In the genomic region with DNA sequence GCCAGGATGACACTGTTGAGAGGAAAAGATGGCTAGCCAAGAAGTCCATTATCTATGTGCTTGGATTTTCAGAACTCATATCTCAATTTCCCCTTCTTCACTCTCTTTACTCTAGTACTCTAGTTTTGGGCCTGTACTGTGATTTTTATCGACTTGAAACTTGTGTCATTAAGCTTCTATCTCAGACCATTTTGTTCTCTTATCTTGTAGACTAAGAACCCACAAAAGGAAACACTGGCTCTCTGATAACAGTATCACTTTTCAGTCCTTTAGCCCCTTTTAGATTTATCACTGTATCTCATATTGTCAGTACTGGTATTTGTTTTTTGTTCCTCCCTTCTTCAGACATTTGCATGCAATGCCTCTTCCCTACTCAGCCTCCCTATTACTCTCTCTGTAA, we compare ENCODE assay signal across 27 mouse cellular contexts. TPM values are rescaled to one million over a fixed set of nuclear protein-coding genes. Genes with fewer than 3 reads are reported as not detected.
DNase-seq lines count a peak whose midpoint lies in the region; ATAC-seq and TF ChIP-seq lines count a peak whose summit lies in the region.
"Had no signal": no experiment of that assay in that cellular context is flagged by ENCODE, and none has a peak within 500 bp of the region (broad histone marks: within the 10 kb centered on the region; RNA-seq: fewer than 3 reads in every experiment).

No protein-coding gene starts in this region.

- DNase-seq in 416B (ENCODE audit: low read depth) (peak; percentile 87), MEL (ENCODE audit: low read depth, low spot score) (peak; percentile 63)
- DNase-seq in testis, postnatal 14 days (ENCODE audit: low spot score), result no peak
- DNase-seq in left cerebral cortex, adult 18-20 months (ENCODE audit: low spot score in 2 of 2), result no peak
- no peak for DNase-seq in left cerebral cortex, postnatal 14 days (ENCODE audit: low spot score in 2 of 2)
- DNase-seq: adrenal gland, adult 8-10 months; adrenal gland, postnatal 36 days; cerebellum, adult 11-12 months; cerebellum, adult 9-10 months; cerebellum, postnatal 25 days; gastrocnemius, postnatal 10 days; heart, adult 18-20 months; heart, postnatal 10 days; heart, postnatal 4 days had no signal

- TF ChIP-seq CTCF in MEL (IDR thresholded peaks at IDR 0.05 in 2 of 3, conservative IDR thresholded peaks at IDR 0.05 in 1 of 3; ENCODE audit: control insufficient read depth in 1 of 3, insufficient read depth in 1 of 3, low read depth in 2 of 3, low read length in 3 of 3, poor library complexity in 1 of 3, severe bottlenecking in 1 of 3), result no peak

- peaks cover 0 to 59% of the 10 kb centered on the region in 2 experiments; a peak in 2 of 4 replicates for H3K36me3 ChIP-seq in MEL (ENCODE audit: control insufficient read depth in 1 of 2, insufficient read depth in 2 of 2, low read length in 2 of 2)
- H3K36me3 ChIP-seq in liver, embryonic 12.5 days, result no peaks in the 10 kb centered on the region
- no peaks in the 10 kb centered on the region for H3K36me3 ChIP-seq in liver, embryonic 16.5 days (ENCODE audit: control insufficient read depth, insufficient read depth)
- H3K36me3 ChIP-seq: embryonic facial prominence, embryonic 13.5 days; forebrain, embryonic 12.5 days; heart, embryonic 10.5 days; hindbrain, embryonic 12.5 days had no signal

- H3K4me2 ChIP-seq in liver, embryonic 12.5 days, result no peak overlapping the region
- H3K4me2 ChIP-seq in liver, embryonic 16.5 days (ENCODE audit: low read depth, low read length), result no peak overlapping the region
- H3K4me2 ChIP-seq: embryonic facial prominence, embryonic 13.5 days; forebrain, embryonic 12.5 days; hindbrain, embryonic 12.5 days had no signal

- peak; percentile 92 to 96 for TF ChIP-seq EP300 in MEL (IDR thresholded peaks at IDR 0.05; ENCODE audit: low read depth in 1 of 2, low read length in 2 of 2)

- H3K4me1 ChIP-seq in MEL (ENCODE audit: control insufficient read depth in 1 of 2, insufficient read depth in 2 of 2, low read length in 2 of 2), result peaks cover 11 to 31% of the 10 kb centered on the region in 2 experiments
- peaks cover 54% of the 10 kb centered on the region for H3K4me1 ChIP-seq in liver, embryonic 12.5 days
- peaks cover 5% of the 10 kb centered on the region for H3K4me1 ChIP-seq in liver, embryonic 16.5 days (ENCODE audit: control insufficient read depth, low read depth, low read length)
- H3K4me1 ChIP-seq: embryonic facial prominence, embryonic 13.5 days; forebrain, embryonic 12.5 days; heart, embryonic 10.5 days; hindbrain, embryonic 12.5 days had no signal

- H3K9ac ChIP-seq in MEL (ENCODE audit: control insufficient read depth, low read depth, low read length, poor library complexity, severe bottlenecking), result no peak overlapping the region
- no peak overlapping the region for H3K9ac ChIP-seq in liver, embryonic 12.5 days
- no peak overlapping the region for H3K9ac ChIP-seq in liver, embryonic 16.5 days (ENCODE audit: low read depth, low read length)
- H3K9ac ChIP-seq: embryonic facial prominence, embryonic 13.5 days; forebrain, embryonic 12.5 days; hindbrain, embryonic 12.5 days had no signal

- no peaks in the 10 kb centered on the region for H3K9me3 ChIP-seq in MEL (replicated peaks; ENCODE audit: insufficient read depth, low read length)
- H3K9me3 ChIP-seq in liver, embryonic 12.5 days (replicated peaks), result no peaks in the 10 kb centered on the region
- H3K9me3 ChIP-seq in liver, embryonic 16.5 days (replicated peaks; ENCODE audit: control insufficient read depth, low read length), result no peaks in the 10 kb centered on the region
- H3K9me3 ChIP-seq: embryonic facial prominence, embryonic 13.5 days; forebrain, embryonic 12.5 days; heart, embryonic 10.5 days; hindbrain, embryonic 12.5 days had no signal

- no peak overlapping the region for H3K4me3 ChIP-seq in MEL (ENCODE audit: control insufficient read depth in 1 of 2, insufficient read depth in 1 of 2, low read depth in 2 of 2, low read length in 2 of 2)
- H3K4me3 ChIP-seq in liver, embryonic 12.5 days, result no peak overlapping the region
- H3K4me3 ChIP-seq in liver, embryonic 16.5 days (ENCODE audit: low read depth, low read length), result no peak overlapping the region
- H3K4me3 ChIP-seq: embryonic facial prominence, embryonic 13.5 days; forebrain, embryonic 12.5 days; heart, embryonic 10.5 days; hindbrain, embryonic 12.5 days had no signal

- WGBS in liver, embryonic 12.5 days (ENCODE audit: insufficient replicate concordance), result 0% methylated on average over 1 of the region's 1 CpGs
- WGBS in liver, embryonic 16.5 days (ENCODE audit: insufficient replicate concordance), result 3% methylated on average over 1 of the region's 1 CpGs

- TF ChIP-seq RAD21 in MEL (IDR thresholded peaks at IDR 0.05; ENCODE audit: low read depth, low read length), result no peak

- ATAC-seq in liver, embryonic 12.5 days, result peak; percentile 76
- ATAC-seq in liver, embryonic 16.5 days (ENCODE audit: low read depth), result peak; percentile 55
- no peak for ATAC-seq in cerebellum, adult (ENCODE audit: insufficient number of reproducible peaks, low FRiP score, low TSS enrichment)
- ATAC-seq: forebrain, embryonic 16.5 days; hindbrain, embryonic 16.5 days had no signal

- no peak for TF ChIP-seq POLR2A in MEL (IDR thresholded peaks at IDR 0.05; ENCODE audit: control insufficient read depth in 1 of 2, insufficient read depth in 1 of 2, low read depth in 1 of 2, low read length in 2 of 2, poor library complexity in 1 of 2)

- intact Hi-C loops in left cerebral cortex, postnatal 14 days (cut with DNase I), result no loop called here

- H3K27me3 ChIP-seq in MEL (ENCODE audit: control insufficient read depth in 1 of 2, insufficient read depth in 2 of 2, low read length in 2 of 2), result no peaks in the 10 kb centered on the region
- no peaks in the 10 kb centered on the region for H3K27me3 ChIP-seq in liver, embryonic 12.5 days (replicated peaks)
- H3K27me3 ChIP-seq in liver, embryonic 16.5 days (ENCODE audit: control insufficient read depth, insufficient read depth, low read depth, low read length), result no peaks in the 10 kb centered on the region
- H3K27me3 ChIP-seq: embryonic facial prominence, embryonic 13.5 days; forebrain, embryonic 12.5 days; hindbrain, embryonic 12.5 days had no signal

- peaks cover 36% of the 10 kb centered on the region for H3K79me2 ChIP-seq in MEL (ENCODE audit: control insufficient read depth, insufficient read depth, low read length, poor library complexity)

- H3K27ac ChIP-seq in MEL (ENCODE audit: control insufficient read depth, low read depth, low read length), result no peak overlapping the region
- no peak overlapping the region for H3K27ac ChIP-seq in liver, embryonic 12.5 days
- no peak overlapping the region for H3K27ac ChIP-seq in liver, embryonic 16.5 days (ENCODE audit: low read length)
- H3K27ac ChIP-seq: embryonic facial prominence, embryonic 13.5 days; forebrain, embryonic 12.5 days; heart, embryonic 10.5 days; hindbrain, embryonic 12.5 days had no signal

TF ChIP-seq in MEL, 35 proteins besides CTCF, POLR2A, EP300 and RAD21:
- TF ChIP-seq RCOR1 (IDR thresholded peaks at IDR 0.05; ENCODE audit: low read depth, low read length) (peak; percentile 96), NELFE (IDR thresholded peaks at IDR 0.05; ENCODE audit: low read depth, low read length) (no peak), ETS1 (IDR thresholded peaks at IDR 0.05; ENCODE audit: low read depth, low read length) (peak; percentile 89), SIN3A (IDR thresholded peaks at IDR 0.05; ENCODE audit: low read length) (peak; percentile 53; the same call in 1 of the 2 replicates), GATA1 (IDR thresholded peaks at IDR 0.05; ENCODE audit: low read depth, low read length) (peak; percentile 98), POLR2AphosphoS5 (IDR thresholded peaks at IDR 0.05; ENCODE audit: borderline replicate concordance, low read depth, low read length) (no peak), TAL1 (IDR thresholded peaks at IDR 0.05; ENCODE audit: low read length) (peak; percentile 65), BHLHE40 (IDR thresholded peaks at IDR 0.05; ENCODE audit: borderline replicate concordance, low read depth, low read length) (peak; percentile 51; the same call in 1 of the 2 replicates), CHD1 (IDR thresholded peaks at IDR 0.05; ENCODE audit: low read depth, low read length) (no peak), TCF12 (IDR thresholded peaks at IDR 0.05; ENCODE audit: low read depth, low read length) (peak; percentile 97)

RNA-seq across cellular contexts. Expression of a gene that starts 17.1 kb away (rescaled TPM):
- total RNA-seq in MEL (2012; rRNA removed), result 19.6 and 22.9 TPM in 2 replicates
- 10 to 100 TPM in 1 of 2 experiments, not detected in 1; 20.1 TPM for polyA plus RNA-seq in MEL (2012; ENCODE audit: insufficient read depth in 1 of 2, insufficient read length in 2 of 2, low read depth in 1 of 2, low replicate concordance in 2 of 2, missing spikeins in 1 of 2)
- 20.5 TPM in 2 replicates for polyA plus RNA-seq in liver, embryonic 12.5 days (2016; fragmentation: Nextera tagmentation; extraction: Ambion mirVana)
- polyA plus RNA-seq in liver, embryonic 16.5 days (2015; fragmentation: Nextera tagmentation; extraction: Ambion mirVana), result 18.3 and 23.3 TPM in 2 replicates
- total RNA-seq in left cerebral cortex, adult 18-20 months (2021), result 10 to 100 TPM; 36.6 to 58.2 TPM
- 10 to 100 TPM; 40.9 to 52.4 TPM for total RNA-seq in left cerebral cortex, postnatal 14 days (2021)

RNA-seq across cellular contexts. Expression of a gene that starts 33.8 kb away (rescaled TPM):
- not detected in 2 replicates for total RNA-seq in MEL (2012; rRNA removed)
- polyA plus RNA-seq in MEL (2012; ENCODE audit: insufficient read depth in 1 of 2, insufficient read length in 2 of 2, low read depth in 1 of 2, low replicate concordance in 2 of 2, missing spikeins in 1 of 2), result not detected
- polyA plus RNA-seq in liver, embryonic 12.5 days (2016; fragmentation: Nextera tagmentation; extraction: Ambion mirVana), result not detected in 2 replicates
- polyA plus RNA-seq in liver, embryonic 16.5 days (2015; fragmentation: Nextera tagmentation; extraction: Ambion mirVana), result not detected in 2 replicates
- total RNA-seq in left cerebral cortex, adult 18-20 months (2021), result not detected
- not detected for total RNA-seq in left cerebral cortex, postnatal 14 days (2021)
- total RNA-seq: adrenal gland, adult 8-10 months; adrenal gland, postnatal 36 days; ES-E14; gastrocnemius, postnatal 10 days; gastrocnemius, postnatal 4 days; heart, adult 18-20 months; heart, postnatal 10 days; heart, postnatal 4 days had no signal
- polyA plus RNA-seq: embryonic facial prominence, embryonic 13.5 days; forebrain, embryonic 12.5 days; forebrain, embryonic 16.5 days; frontal cortex, adult 2 months; heart, embryonic 10.5 days; heart, embryonic 14.5 days; hindbrain, embryonic 12.5 days; hindbrain, embryonic 16.5 days had no signal

Comparison
In these comparisons a context has a peak if more than half of its experiments do, and no peak if none do; other contexts are left out.
1. DNase-seq: peak in 416B (single experiment) and MEL (single experiment); none in testis, postnatal 14 days (single experiment), left cerebral cortex, adult 18-20 months (0 of 2) and left cerebral cortex, postnatal 14 days (0 of 2).